Mouse (Mus musculus): ENCODE results near the gene Insig1.

DNA sequence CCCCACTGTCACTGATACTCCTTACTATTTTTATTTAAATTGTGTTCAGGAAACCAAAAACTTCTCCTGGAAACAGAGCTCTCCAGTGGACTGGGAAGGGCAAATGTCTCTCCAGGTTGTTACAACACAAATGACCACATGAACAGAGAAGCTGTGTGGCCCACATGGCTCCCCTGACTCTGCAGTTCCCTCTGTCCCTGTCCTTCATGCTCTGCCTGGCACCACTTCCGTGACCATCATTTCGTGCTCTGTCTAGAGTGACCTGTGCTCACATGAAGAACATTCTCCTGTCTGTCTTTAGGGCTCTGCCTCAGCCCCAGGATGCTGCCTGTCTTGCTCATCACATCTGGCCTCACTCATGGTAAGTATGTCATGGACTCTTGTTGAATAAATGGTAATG is 24.5 kb downstream of the Insig1 start:
- TF ChIP-seq CTCF (IDR thresholded peaks at IDR 0.05; ENCODE audit: low read depth, low read length) (no peak), TAL1 (conservative IDR thresholded peaks at IDR 0.05; ENCODE audit: low read depth, low read length) (no peak), POLR2AphosphoS5 (IDR thresholded peaks at IDR 0.05; ENCODE audit: insufficient replicate concordance, low read depth, low read length) (no peak), GATA1 (IDR thresholded peaks at IDR 0.05; ENCODE audit: borderline replicate concordance, low read length) (no peak), GATA2 (IDR thresholded peaks at IDR 0.05; ENCODE audit: borderline replicate concordance, low read depth, low read length) (no peak)
